Mouse (Mus musculus): ENCODE results near the gene Oprl1. TPM values are rescaled to one million over a fixed set of nuclear protein-coding genes. Genes with fewer than 3 reads are reported as not detected.

The Oprl1 gene
- polyA plus RNA-seq, 1 experiment = 0.78 TPM

- no peak for TF ChIP-seq POLR2A (IDR thresholded peaks at IDR 0.05; ENCODE audit: insufficient read depth, low read length)
- no peak for TF ChIP-seq CTCF (IDR thresholded peaks at IDR 0.05; ENCODE audit: low read depth, low read length)
- TF ChIP-seq EP300 (IDR thresholded peaks at IDR 0.05; ENCODE audit: insufficient read depth, low read depth, low read length) = no peak
- Histone ChIP-seq H3K9ac (ENCODE audit: low read depth, poor library complexity, severe bottlenecking) (no peak overlapping the region), H3K9me3 (replicated peaks; ENCODE audit: control insufficient read depth, insufficient read depth, low read length, poor library complexity, severe bottlenecking) (no peaks in the 10 kb centered on the region), H3K27me3 (ENCODE audit: control insufficient read depth, insufficient read depth, low read length, poor library complexity, severe bottlenecking) (no peaks in the 10 kb centered on the region), H3K4me3 (ENCODE audit: low read depth, low read length) (no peak overlapping the region), H3K4me1 (ENCODE audit: control insufficient read depth, insufficient read depth, low read length) (peaks cover 3% of the 10 kb centered on the region), H3K27ac (ENCODE audit: insufficient read depth, low read length) (no peak overlapping the region), H3K36me3 (ENCODE audit: control insufficient read depth, insufficient read depth, low read length, poor library complexity, severe bottlenecking) (no peaks in the 10 kb centered on the region)
These were observed 53.6 kb downstream of the Oprl1 start for GRCm38 (mm10) chr2:181768451-181768850.

- Histone ChIP-seq H3K9me3 (replicated peaks; ENCODE audit: control insufficient read depth, insufficient read depth, low read length, poor library complexity, severe bottlenecking) (no peaks in the 10 kb centered on the region), H3K9ac (ENCODE audit: low read depth, poor library complexity, severe bottlenecking) (no peak overlapping the region), H3K27ac (ENCODE audit: insufficient read depth, low read length) (no peak overlapping the region), H3K36me3 (ENCODE audit: control insufficient read depth, insufficient read depth, low read length, poor library complexity, severe bottlenecking) (no peaks in the 10 kb centered on the region), H3K27me3 (ENCODE audit: control insufficient read depth, insufficient read depth, low read length, poor library complexity, severe bottlenecking) (no peaks in the 10 kb centered on the region), H3K4me1 (ENCODE audit: control insufficient read depth, insufficient read depth, low read length) (no peaks in the 10 kb centered on the region), H3K4me3 (ENCODE audit: low read depth, low read length) (no peak overlapping the region)
- TF ChIP-seq CTCF (IDR thresholded peaks at IDR 0.05; ENCODE audit: low read depth, low read length) = no peak
- no peak for TF ChIP-seq POLR2A (IDR thresholded peaks at IDR 0.05; ENCODE audit: insufficient read depth, low read length)
- TF ChIP-seq EP300 (IDR thresholded peaks at IDR 0.05; ENCODE audit: insufficient read depth, low read depth, low read length) = no peak
These were observed 54.6 kb downstream of the Oprl1 start for GRCm38 (mm10) chr2:181769397-181769796.

Other genes starting within 250 kb of the Oprl1 start
- gene Abhd16b, start 221.8 kb upstream of the Oprl1 start, polyA plus RNA-seq (2011; ENCODE audit: insufficient read depth, insufficient read length, low read depth, missing spikeins) = not detected in 2 replicates
- gene Tpd52l2, start 217.9 kb upstream of the Oprl1 start, polyA plus RNA-seq (2011; ENCODE audit: insufficient read depth, insufficient read length, low read depth, missing spikeins) = 144 and 145 TPM in 2 replicates
- 58.7 and 59.0 TPM in 2 replicates for gene Dnajc5, start 194.5 kb upstream of the Oprl1 start, polyA plus RNA-seq (2011; ENCODE audit: insufficient read depth, insufficient read length, low read depth, missing spikeins)
- gene Uckl1, start 130.1 kb upstream of the Oprl1 start, polyA plus RNA-seq (2011; ENCODE audit: insufficient read depth, insufficient read length, low read depth, missing spikeins) = 37.1 and 37.5 TPM in 2 replicates
- 80.1 and 80.4 TPM in 2 replicates for gene Prpf6, start 123.1 kb upstream of the Oprl1 start, polyA plus RNA-seq (2011; ENCODE audit: insufficient read depth, insufficient read length, low read depth, missing spikeins)
- 14.6 and 14.7 TPM in 2 replicates for gene Zfp512b, start 122.2 kb upstream of the Oprl1 start, polyA plus RNA-seq (2011; ENCODE audit: insufficient read depth, insufficient read length, low read depth, missing spikeins)
- gene Samd10, start 115.8 kb upstream of the Oprl1 start, polyA plus RNA-seq (2011; ENCODE audit: insufficient read depth, insufficient read length, low read depth, missing spikeins) = 12.5 and 14.7 TPM in 2 replicates
- gene Gm29797, start 58.0 kb upstream of the Oprl1 start, polyA plus RNA-seq (2011; ENCODE audit: insufficient read depth, insufficient read length, low read depth, missing spikeins) = 1.2 and 1.6 TPM in 2 replicates
- 0.49 and 0.68 TPM in 2 replicates for gene Sox18, start 43.4 kb upstream of the Oprl1 start, polyA plus RNA-seq (2011; ENCODE audit: insufficient read depth, insufficient read length, low read depth, missing spikeins)
- 13.0 and 15.3 TPM in 2 replicates for gene Tcea2, start 34.7 kb upstream of the Oprl1 start, polyA plus RNA-seq (2011; ENCODE audit: insufficient read depth, insufficient read length, low read depth, missing spikeins)
- 36.3 and 46.5 TPM in 2 replicates for gene Rgs19, start 21.0 kb upstream of the Oprl1 start, polyA plus RNA-seq (2011; ENCODE audit: insufficient read depth, insufficient read length, low read depth, missing spikeins)
- not detected in 2 replicates for gene Lkaaear1, start 16.6 kb upstream of the Oprl1 start, polyA plus RNA-seq (2011; ENCODE audit: insufficient read depth, insufficient read length, low read depth, missing spikeins)
- 0.13 TPM in 1 of 2 replicates, not detected in the other for gene Myt1, start 48.3 kb downstream of the Oprl1 start, polyA plus RNA-seq (2011; ENCODE audit: insufficient read depth, insufficient read length, low read depth, missing spikeins)
- gene Pcmtd2, start 122.8 kb downstream of the Oprl1 start, polyA plus RNA-seq (2011; ENCODE audit: insufficient read depth, insufficient read length, low read depth, missing spikeins) = 22.4 and 26.0 TPM in 2 replicates
- 14.4 and 18.2 TPM in 2 replicates for gene Polr3k, start 149.3 kb downstream of the Oprl1 start, polyA plus RNA-seq (2011; ENCODE audit: insufficient read depth, insufficient read length, low read depth, missing spikeins)